Mouse (Mus musculus): ENCODE measurements around the gene Auts2. TPM values are rescaled to one million over a fixed set of nuclear protein-coding genes. Genes with fewer than 3 reads are reported as not detected.

Gene Auts2
- polyA plus RNA-seq, 1 experiment, result 10.4 TPM

GRCm38 (mm10) chr5:131992681-131993211 is 550.4 kb downstream of the Auts2 start:
- Histone ChIP-seq H3K27ac (ENCODE audit: insufficient read depth, low read depth, low read length) (no peak overlapping the region), H3K4me1 (ENCODE audit: control insufficient read depth, insufficient read depth, insufficient read length, low read length) (0 out of 2 replicates have a peak, but pooled peaks cover 3% of the 10 kb centered on the region), H3K4me3 (ENCODE audit: low read depth, low read length) (no peak overlapping the region), H3K36me3 (ENCODE audit: control insufficient read depth, insufficient read depth, low read length) (no peaks in the 10 kb centered on the region), H3K27me3 (ENCODE audit: control insufficient read depth, insufficient read depth, low read length) (no peaks in the 10 kb centered on the region)
- TF ChIP-seq CTCF (IDR thresholded peaks at IDR 0.05; ENCODE audit: extremely low read depth, insufficient read length, insufficient replicate concordance, low read depth, low read length) (no peak), POLR2A (IDR thresholded peaks at IDR 0.05; ENCODE audit: low read depth, low read length) (no peak)
- 88% methylated on average over 12 of the region's 12 CpGs for WGBS

- H3K36me3 ChIP-seq (ENCODE audit: control insufficient read depth, insufficient read depth, low read length), result no peaks in the 10 kb centered on the region
- H3K4me3 ChIP-seq (ENCODE audit: low read depth, low read length), result no peak overlapping the region
- no peak for TF ChIP-seq CTCF (IDR thresholded peaks at IDR 0.05; ENCODE audit: extremely low read depth, insufficient read length, insufficient replicate concordance, low read depth, low read length)
- no peak for TF ChIP-seq POLR2A (IDR thresholded peaks at IDR 0.05; ENCODE audit: low read depth, low read length)
- H3K27ac ChIP-seq (ENCODE audit: insufficient read depth, low read depth, low read length), result no peak overlapping the region
- 0 out of 2 replicates have a peak, but pooled peaks cover 3% of the 10 kb centered on the region for H3K4me1 ChIP-seq (ENCODE audit: control insufficient read depth, insufficient read depth, insufficient read length, low read length)
- no peaks in the 10 kb centered on the region for H3K27me3 ChIP-seq (ENCODE audit: control insufficient read depth, insufficient read depth, low read length)
- 93% methylated on average over 6 of the region's 6 CpGs for WGBS
Observed at GRCm38 (mm10) chr5:131992268-131992667, 550.9 kb downstream of the Auts2 start.

GRCm38 (mm10) chr5:131990532-131990931 is 552.6 kb downstream of the Auts2 start:
- 64% methylated on average over 1 of the region's 1 CpGs for WGBS
- H3K4me3 ChIP-seq (ENCODE audit: low read depth, low read length), result no peak overlapping the region
- H3K36me3 ChIP-seq (ENCODE audit: control insufficient read depth, insufficient read depth, low read length), result no peaks in the 10 kb centered on the region
- 0 out of 2 replicates have a peak, but pooled peaks cover 3% of the 10 kb centered on the region for H3K4me1 ChIP-seq (ENCODE audit: control insufficient read depth, insufficient read depth, insufficient read length, low read length)
- H3K27me3 ChIP-seq (ENCODE audit: control insufficient read depth, insufficient read depth, low read length), result no peaks in the 10 kb centered on the region
- TF ChIP-seq POLR2A (IDR thresholded peaks at IDR 0.05; ENCODE audit: low read depth, low read length) (no peak), CTCF (IDR thresholded peaks at IDR 0.05; ENCODE audit: extremely low read depth, insufficient read length, insufficient replicate concordance, low read depth, low read length) (no peak)
- H3K27ac ChIP-seq (ENCODE audit: insufficient read depth, low read depth, low read length), result no peak overlapping the region

GRCm38 (mm10) chr5:131981451-131981850 is 561.7 kb downstream of the Auts2 start:
- no peak overlapping the region for H3K4me3 ChIP-seq (ENCODE audit: low read depth, low read length)
- TF ChIP-seq POLR2A (IDR thresholded peaks at IDR 0.05; ENCODE audit: low read depth, low read length) (no peak), CTCF (IDR thresholded peaks at IDR 0.05; ENCODE audit: extremely low read depth, insufficient read length, insufficient replicate concordance, low read depth, low read length) (no peak)
- 85% methylated on average over 3 of the region's 3 CpGs for WGBS
- no peaks in the 10 kb centered on the region for H3K4me1 ChIP-seq (ENCODE audit: control insufficient read depth, insufficient read depth, insufficient read length, low read length)
- no peak overlapping the region for H3K27ac ChIP-seq (ENCODE audit: insufficient read depth, low read depth, low read length)
- no peaks in the 10 kb centered on the region for H3K27me3 ChIP-seq (ENCODE audit: control insufficient read depth, insufficient read depth, low read length)
- H3K36me3 ChIP-seq (ENCODE audit: control insufficient read depth, insufficient read depth, low read length), result no peaks in the 10 kb centered on the region

- Histone ChIP-seq H3K36me3 (ENCODE audit: control insufficient read depth, insufficient read depth, low read length) (no peaks in the 10 kb centered on the region), H3K4me3 (ENCODE audit: low read depth, low read length) (no peak overlapping the region), H3K27me3 (ENCODE audit: control insufficient read depth, insufficient read depth, low read length) (no peaks in the 10 kb centered on the region), H3K27ac (ENCODE audit: insufficient read depth, low read depth, low read length) (no peak overlapping the region), H3K4me1 (ENCODE audit: control insufficient read depth, insufficient read depth, insufficient read length, low read length) (no peaks in the 10 kb centered on the region)
- TF ChIP-seq POLR2A (IDR thresholded peaks at IDR 0.05; ENCODE audit: low read depth, low read length) (no peak), CTCF (IDR thresholded peaks at IDR 0.05; ENCODE audit: extremely low read depth, insufficient read length, insufficient replicate concordance, low read depth, low read length) (no peak)
- 57% methylated on average over 9 of the region's 9 CpGs for WGBS
Observed at GRCm38 (mm10) chr5:131978939-131979338, 564.2 kb downstream of the Auts2 start.

- Histone ChIP-seq H3K4me3 (ENCODE audit: low read depth, low read length) (no peak overlapping the region), H3K4me1 (ENCODE audit: control insufficient read depth, insufficient read depth, insufficient read length, low read length) (no peaks in the 10 kb centered on the region), H3K27me3 (ENCODE audit: control insufficient read depth, insufficient read depth, low read length) (no peaks in the 10 kb centered on the region), H3K36me3 (ENCODE audit: control insufficient read depth, insufficient read depth, low read length) (no peaks in the 10 kb centered on the region), H3K27ac (ENCODE audit: insufficient read depth, low read depth, low read length) (no peak overlapping the region)
- WGBS, result 73% methylated on average over 3 of the region's 3 CpGs
- TF ChIP-seq CTCF (IDR thresholded peaks at IDR 0.05; ENCODE audit: extremely low read depth, insufficient read length, insufficient replicate concordance, low read depth, low read length) (peak; percentile 24; the same call in 1 of the 2 replicates), POLR2A (IDR thresholded peaks at IDR 0.05; ENCODE audit: low read depth, low read length) (no peak)
Observed at GRCm38 (mm10) chr5:131977497-131977896, 565.6 kb downstream of the Auts2 start.

- Histone ChIP-seq H3K36me3 (ENCODE audit: control insufficient read depth, insufficient read depth, low read length) (no peaks in the 10 kb centered on the region), H3K4me1 (ENCODE audit: control insufficient read depth, insufficient read depth, insufficient read length, low read length) (no peaks in the 10 kb centered on the region), H3K27ac (ENCODE audit: insufficient read depth, low read depth, low read length) (no peak overlapping the region), H3K27me3 (ENCODE audit: control insufficient read depth, insufficient read depth, low read length) (no peaks in the 10 kb centered on the region), H3K4me3 (ENCODE audit: low read depth, low read length) (no peak overlapping the region)
- no peak for TF ChIP-seq POLR2A (IDR thresholded peaks at IDR 0.05; ENCODE audit: low read depth, low read length)
- no peak for TF ChIP-seq CTCF (IDR thresholded peaks at IDR 0.05; ENCODE audit: extremely low read depth, insufficient read length, insufficient replicate concordance, low read depth, low read length)
- 74% methylated on average over 2 of the region's 2 CpGs for WGBS
Observed at GRCm38 (mm10) chr5:131971901-131972300, 571.2 kb downstream of the Auts2 start.

Data from small intestine, adult 2 months (tissue).